Mouse (Mus musculus) hindbrain, embryonic 11.5 days (tissue): ENCODE measurements at regions not wholly inside any gene's neighbourhood (a gene's known extent, or its start where the extent isn't known, plus 50 kb on each side); places are given as distances from the start of the nearest gene placed in this dataset.

ENCODE experiments used
- ATAC-seq: fragments of 200-750 bp; cut with Nextera tagmentation; 2 replicates; pipeline ENCODE4 v1.8.0; 2017; ENCODE audit warnings: mild to moderate bottlenecking, moderate TSS enrichment, moderate library complexity; ENCODE audit not compliant: low FRiP score
- DNase-seq: peaks from one replicate; pipeline ENCODE4 v3.0.0-alpha.2; 2015; ENCODE audit warnings: low spot score
- H3K27ac ChIP-seq: fragments of 300-500 bp; sonication (generic); 2 replicates; pipeline ENCODE4 v1.5.1; 2014; ENCODE audit warnings: mild to moderate bottlenecking, low read depth, low read length
- H3K27me3 ChIP-seq: fragments of 300-500 bp; sonication (generic); 2 replicates; pipeline ENCODE4 v1.6.1; 2014; ENCODE audit warnings: mild to moderate bottlenecking, low read length, moderate library complexity, mixed read lengths; ENCODE audit not compliant: control insufficient read depth, insufficient read depth
- H3K36me3 ChIP-seq: fragments of 300-500 bp; sonication (generic); 2 replicates; pipeline ENCODE4 v1.6.1; 2014; ENCODE audit warnings: mild to moderate bottlenecking, low read length, moderate library complexity, mixed read lengths; ENCODE audit not compliant: control insufficient read depth, insufficient read depth
- H3K4me1 ChIP-seq: fragments of 300-500 bp; sonication (generic); replicated peaks from 2 replicates; pipeline ENCODE4 v1.6.1; 2014; ENCODE audit warnings: low read length, mixed read lengths; ENCODE audit not compliant: control insufficient read depth, insufficient read depth
- H3K4me2 ChIP-seq: fragments of 300-500 bp; sonication (generic); replicated peaks from 2 replicates; pipeline ENCODE4 v1.6.1; 2014; ENCODE audit warnings: mild to moderate bottlenecking, low read depth, low read length
- H3K4me3 ChIP-seq: fragments of 300-500 bp; sonication (generic); 2 replicates; pipeline ENCODE4 v1.5.1; 2014; ENCODE audit warnings: low read depth, low read length
- H3K9ac ChIP-seq: fragments of 300-500 bp; sonication (generic); 2 replicates; pipeline ENCODE4 v1.6.1; 2014; ENCODE audit warnings: low read depth, low read length
- H3K9me3 ChIP-seq: fragments of 300-500 bp; sonication (generic); 2 replicates; pipeline ENCODE4 v1.6.1; 2016; ENCODE audit warnings: low read length; ENCODE audit not compliant: control insufficient read depth
- WGBS: fragments of 180-500 bp; shearing (Covaris S2); extraction: QIAGEN DNeasy Blood & Tissue Kit; methylation state at CpG from one replicate; pipeline ENCODE4 v1.1.7; 2014; 5-methylcytosine and 5-hydroxymethylcytosine counted together

DNA sequence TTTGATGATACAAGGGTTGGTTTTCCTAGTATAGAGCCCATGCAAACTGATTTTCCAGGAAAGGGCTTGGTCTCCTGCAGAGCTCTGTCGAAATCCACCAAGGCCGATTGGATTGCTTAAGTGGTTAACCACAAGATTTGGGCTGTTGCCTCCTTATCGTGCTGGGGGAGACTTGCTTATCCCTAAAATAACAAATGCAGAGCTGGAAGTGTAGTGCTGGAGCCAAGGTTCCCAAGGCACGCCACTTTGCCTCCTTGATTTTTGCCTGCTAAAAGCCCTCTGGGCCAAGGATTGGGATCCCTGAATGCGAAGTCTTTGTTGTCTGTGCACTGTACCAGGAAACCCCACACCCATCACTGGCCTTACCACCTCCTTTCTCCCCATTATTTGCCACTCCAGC, 52.8 kb upstream of the Tmem178 start:
- H3K27me3 ChIP-seq = no peaks in the 10 kb centered on the region
- no peak overlapping the region for H3K4me3 ChIP-seq
- no peak for ATAC-seq
- no peaks in the 10 kb centered on the region for H3K9me3 ChIP-seq
- no peak for DNase-seq
- no peak overlapping the region for H3K4me2 ChIP-seq
- H3K9ac ChIP-seq = no peak overlapping the region
- H3K4me1 ChIP-seq = 0 out of 2 replicates have a peak, but pooled peaks cover 2% of the 10 kb centered on the region
- WGBS = 66% methylated on average over 5 of the region's 5 CpGs
- H3K27ac ChIP-seq = no peak overlapping the region
- no peaks in the 10 kb centered on the region for H3K36me3 ChIP-seq

DNA sequence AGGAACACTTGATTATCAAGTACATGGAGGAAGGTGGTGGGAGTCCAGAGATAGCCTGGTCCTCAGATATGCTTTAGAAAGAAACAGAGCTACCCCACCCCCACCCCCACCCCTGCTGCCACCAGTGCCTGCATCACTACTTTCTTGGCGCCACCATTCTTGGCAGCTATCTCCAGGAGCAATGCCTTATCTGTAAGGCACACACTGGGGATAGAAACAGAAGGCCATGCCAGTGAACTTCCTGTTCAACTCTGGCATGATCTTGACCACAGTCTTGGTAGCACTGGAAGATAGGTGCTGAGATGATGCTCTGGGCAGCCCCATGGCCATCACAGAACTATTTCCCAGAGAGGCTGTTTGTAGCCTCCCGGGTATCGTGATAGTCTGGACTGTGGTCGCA, 55.3 kb upstream of the Tmem178 start:
- Histone ChIP-seq H3K4me3 (no peak overlapping the region), H3K27ac (no peak overlapping the region), H3K9ac (no peak overlapping the region), H3K9me3 (no peaks in the 10 kb centered on the region), H3K4me2 (no peak overlapping the region), H3K4me1 (0 out of 2 replicates have a peak, but pooled peaks cover 2% of the 10 kb centered on the region), H3K36me3 (no peaks in the 10 kb centered on the region), H3K27me3 (no peaks in the 10 kb centered on the region)
- ATAC-seq (no peak), DNase-seq (no peak)
- WGBS = 96% methylated on average over 4 of the region's 4 CpGs

DNA sequence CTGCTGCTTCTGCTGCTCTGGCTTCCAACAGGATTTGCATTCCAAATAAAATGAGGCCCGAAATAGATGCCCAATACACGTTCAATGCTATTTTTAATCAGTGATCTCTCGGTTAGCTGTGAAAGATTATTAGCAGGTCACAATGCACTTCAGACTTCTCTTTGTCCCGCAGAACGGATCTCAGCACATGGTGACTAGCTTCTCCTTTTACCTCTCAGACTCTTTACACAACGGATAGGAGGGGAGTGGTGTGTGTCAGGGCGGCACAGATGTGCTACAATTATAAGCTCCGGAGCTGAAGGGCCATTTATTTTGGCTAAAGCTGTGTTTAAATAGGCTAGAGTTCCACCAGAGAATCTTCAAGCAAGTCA, 56.7 kb upstream of the Tmem178 start:
- peak; percentile 25 for DNase-seq
- Histone ChIP-seq H3K27ac (peak overlapping the region; percentile 63; the same call in 1 of the 2 replicates), H3K4me1 (0 out of 2 replicates have a peak, but pooled peaks cover 2% of the 10 kb centered on the region), H3K4me3 (no peak overlapping the region), H3K36me3 (no peaks in the 10 kb centered on the region), H3K4me2 (no peak overlapping the region; the same call in 1 of the 2 replicates), H3K27me3 (no peaks in the 10 kb centered on the region), H3K9me3 (no peaks in the 10 kb centered on the region), H3K9ac (no peak overlapping the region)
- WGBS = 32% methylated on average over 8 of the region's 8 CpGs
- ATAC-seq = peak; percentile 20; the same call in 1 of the 2 replicates

DNA sequence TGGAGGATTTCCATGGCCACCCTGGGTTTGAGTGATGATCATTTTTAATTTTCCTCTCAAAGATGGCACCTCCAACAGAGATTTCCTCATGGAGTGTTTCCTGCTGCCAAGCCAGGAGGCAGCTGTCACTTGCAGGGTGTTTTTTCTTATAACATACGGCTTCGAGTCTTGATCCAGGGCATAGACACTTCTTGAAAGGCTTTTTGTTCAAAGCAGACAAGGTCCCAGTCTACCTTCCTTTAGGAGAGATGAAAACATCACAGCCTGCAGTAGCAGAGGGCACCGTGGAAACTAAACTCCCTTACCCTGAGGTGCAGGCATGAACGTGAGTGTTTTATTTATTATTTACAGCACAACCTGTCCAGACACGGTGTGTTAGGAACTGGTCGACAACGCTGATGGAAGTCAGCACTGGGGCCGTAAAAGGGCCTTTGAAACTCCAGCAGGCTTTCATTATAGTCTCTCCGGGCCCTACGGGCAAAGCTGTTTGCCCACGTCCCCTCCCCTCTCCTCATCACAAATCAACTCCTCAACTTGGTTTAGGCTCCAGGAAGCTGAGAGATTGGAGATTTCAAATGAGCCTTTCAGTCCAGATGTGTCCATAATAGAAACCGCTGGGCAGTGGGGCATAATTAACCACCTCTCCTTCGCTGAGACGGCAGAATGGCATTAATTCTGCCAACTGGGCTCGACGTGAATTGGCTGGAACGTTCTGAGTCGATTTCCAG, 57.2 kb upstream of the Tmem178 start:
- Histone ChIP-seq H3K4me1 (0 out of 2 replicates have a peak, but pooled peaks cover 2% of the 10 kb centered on the region), H3K27me3 (no peaks in the 10 kb centered on the region), H3K9ac (peak overlapping the region; percentile 2; the same call in 1 of the 2 replicates), H3K4me3 (no peak overlapping the region), H3K4me2 (peak overlapping the region; percentile 3; the same call in 1 of the 2 replicates), H3K36me3 (no peaks in the 10 kb centered on the region), H3K9me3 (no peaks in the 10 kb centered on the region), H3K27ac (peak overlapping the region; percentile 63)
- peak; percentile 61 for ATAC-seq
- 31% methylated on average over 18 of the region's 18 CpGs for WGBS
- peak; percentile 48 for DNase-seq

DNA sequence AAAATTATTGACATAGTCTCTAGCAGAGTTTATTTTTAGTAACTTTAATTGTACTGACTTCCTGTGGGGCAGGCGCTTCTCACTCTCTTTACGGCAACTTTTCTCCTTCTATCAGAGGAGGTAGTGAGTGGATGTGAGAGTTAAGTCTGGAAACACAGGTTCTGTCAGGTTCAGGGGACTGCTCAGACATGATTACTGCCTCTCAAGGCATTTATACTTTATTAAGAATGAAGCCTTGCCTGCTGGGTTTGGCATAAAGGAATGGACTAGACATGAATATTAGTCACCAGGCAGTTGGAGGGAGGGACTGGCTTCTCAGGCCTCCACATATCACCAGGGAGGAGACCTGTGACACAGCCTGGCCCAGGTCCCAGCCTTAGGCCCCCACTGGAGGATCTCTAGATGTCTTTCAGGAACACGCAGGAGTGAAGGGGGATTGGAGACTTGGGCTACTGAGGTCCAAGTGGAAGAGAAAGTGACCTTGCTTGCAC, 58.2 kb upstream of the Tmem178 start:
- Histone ChIP-seq H3K36me3 (no peaks in the 10 kb centered on the region), H3K4me2 (no peak overlapping the region), H3K9ac (no peak overlapping the region), H3K9me3 (no peaks in the 10 kb centered on the region), H3K4me1 (0 out of 2 replicates have a peak, but pooled peaks cover 2% of the 10 kb centered on the region), H3K27me3 (no peaks in the 10 kb centered on the region), H3K27ac (no peak overlapping the region), H3K4me3 (no peak overlapping the region)
- no peak for DNase-seq
- 65% methylated on average over 3 of the region's 3 CpGs for WGBS
- no peak for ATAC-seq

DNA sequence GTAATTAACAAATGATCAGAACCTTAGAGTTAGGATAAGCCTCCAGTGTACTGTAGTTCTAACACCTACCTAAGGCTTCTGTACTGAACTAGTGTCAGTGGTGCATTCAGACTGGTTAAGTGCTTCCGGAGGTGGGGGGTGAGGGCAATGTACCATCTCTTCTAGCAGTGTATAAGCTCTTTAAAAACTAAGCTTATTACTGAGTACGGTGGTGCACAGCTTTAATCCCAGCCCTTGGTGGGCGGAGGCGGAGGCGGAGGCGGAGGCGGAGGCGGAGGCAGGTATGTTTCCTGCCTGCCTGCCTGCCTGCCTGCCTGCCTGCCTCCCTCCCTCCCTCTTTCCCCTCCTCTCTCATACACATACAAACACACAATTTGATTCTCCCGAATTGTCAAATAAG, 58.7 kb upstream of the Tmem178 start:
- Histone ChIP-seq H3K9me3 (no peaks in the 10 kb centered on the region), H3K4me3 (no peak overlapping the region), H3K27me3 (no peaks in the 10 kb centered on the region), H3K4me1 (0 out of 2 replicates have a peak, but pooled peaks cover 2% of the 10 kb centered on the region), H3K27ac (no peak overlapping the region), H3K9ac (no peak overlapping the region), H3K36me3 (no peaks in the 10 kb centered on the region), H3K4me2 (no peak overlapping the region)
- DNase-seq (no peak), ATAC-seq (no peak)
- 85% methylated on average over 9 of the region's 9 CpGs for WGBS

DNA sequence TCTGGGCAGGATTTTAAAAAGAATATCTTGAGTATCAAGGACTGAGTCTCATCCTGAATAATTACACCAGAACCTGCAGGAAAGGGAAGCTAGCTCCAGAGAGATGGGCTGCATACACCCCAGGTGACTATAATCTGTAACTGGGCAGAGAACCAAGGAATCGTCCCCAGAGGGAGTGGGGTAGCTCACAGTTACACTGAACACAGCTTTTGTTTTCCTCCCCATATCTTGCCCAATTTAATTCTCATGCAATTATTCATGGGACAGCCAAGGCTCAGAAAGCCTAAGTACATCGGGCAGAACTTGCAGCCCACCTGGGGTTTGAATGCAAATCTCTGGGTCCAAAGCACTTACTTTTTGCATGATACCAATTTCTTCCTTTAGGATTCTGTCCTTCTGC, 59.5 kb upstream of the Tmem178 start:
- H3K4me3 ChIP-seq = no peak overlapping the region
- H3K9ac ChIP-seq = no peak overlapping the region
- no peaks in the 10 kb centered on the region for H3K36me3 ChIP-seq
- no peak overlapping the region for H3K4me2 ChIP-seq
- no peak for ATAC-seq
- WGBS = 50% methylated on average over 2 of the region's 2 CpGs
- no peaks in the 10 kb centered on the region for H3K9me3 ChIP-seq
- H3K4me1 ChIP-seq = 0 out of 2 replicates have a peak, but pooled peaks cover 2% of the 10 kb centered on the region
- H3K27ac ChIP-seq = no peak overlapping the region
- H3K27me3 ChIP-seq = no peaks in the 10 kb centered on the region
- no peak for DNase-seq

DNA sequence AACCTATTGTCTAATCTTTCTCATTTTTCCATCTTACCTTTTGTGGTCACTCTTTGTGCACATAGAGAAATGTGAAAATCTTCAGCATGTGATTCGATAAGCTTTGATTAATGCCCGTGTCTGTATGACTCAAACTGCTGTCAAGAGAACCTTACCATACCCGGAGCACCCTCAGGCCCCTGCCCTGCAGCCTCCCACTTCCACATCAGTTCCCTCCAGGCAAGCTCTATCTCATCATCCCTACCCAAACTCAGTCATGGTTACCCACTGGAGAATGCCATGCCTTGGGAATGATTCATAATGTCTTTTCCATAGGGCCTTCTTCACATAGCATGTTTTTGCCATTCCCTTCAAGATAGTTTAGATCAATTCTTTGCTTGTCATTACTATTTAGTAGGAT, 62.0 kb upstream of the Tmem178 start:
- ATAC-seq (no peak), DNase-seq (no peak)
- Histone ChIP-seq H3K27ac (no peak overlapping the region), H3K4me3 (no peak overlapping the region), H3K36me3 (no peaks in the 10 kb centered on the region), H3K4me1 (0 out of 2 replicates have a peak, but pooled peaks cover 2% of the 10 kb centered on the region), H3K9me3 (no peaks in the 10 kb centered on the region), H3K27me3 (no peaks in the 10 kb centered on the region), H3K4me2 (no peak overlapping the region), H3K9ac (no peak overlapping the region)
- 86% methylated on average over 3 of the region's 3 CpGs for WGBS

DNA sequence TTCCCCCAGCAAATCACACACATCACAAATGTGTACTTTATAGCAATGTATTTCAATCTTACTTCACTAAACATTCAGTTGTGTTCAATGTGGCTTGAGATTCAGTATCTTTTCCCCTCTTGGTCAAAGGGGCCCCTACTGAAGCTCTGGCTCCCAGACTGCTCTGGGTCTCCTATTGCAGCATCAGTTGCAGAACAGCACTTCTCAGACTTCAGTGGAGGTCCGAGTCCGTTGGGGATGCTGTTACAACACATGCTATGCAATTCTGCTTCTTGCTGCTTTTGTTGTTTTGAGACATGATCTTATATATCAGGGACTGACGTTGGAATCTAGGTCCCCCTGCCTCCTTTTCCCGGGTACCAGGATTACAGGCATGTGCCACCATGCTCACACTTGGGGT, 64.1 kb upstream of the Tmem178 start:
- H3K27ac ChIP-seq = no peak overlapping the region

More for the DNA sequence above, 64.1 kb upstream of the Tmem178 start:
- Histone ChIP-seq H3K4me1 (no peaks in the 10 kb centered on the region), H3K4me2 (no peak overlapping the region), H3K36me3 (no peaks in the 10 kb centered on the region), H3K9ac (no peak overlapping the region), H3K9me3 (no peaks in the 10 kb centered on the region), H3K4me3 (no peak overlapping the region), H3K27me3 (no peaks in the 10 kb centered on the region)
- WGBS = 84% methylated on average over 4 of the region's 4 CpGs
- DNase-seq = no peak
- no peak for ATAC-seq
